Mouse (Mus musculus): ENCODE data around the gene Ntrk3. TPM values are rescaled to one million over a fixed set of nuclear protein-coding genes. Genes with fewer than 3 reads are reported as not detected.
A peak's percentile ranks its signal among the peaks of the same experiment; 100 is the strongest.

Ntrk3 gene
- polyA plus RNA-seq, 1 experiment from 2014 or later: 18.3 TPM

GRCm38 (mm10) chr7:78448841-78449240 is 289.0 kb downstream of the Ntrk3 start:
- Histone ChIP-seq H3K4me1 (replicated peaks) (no peaks in the 10 kb centered on the region), H3K9me3 (no peaks in the 10 kb centered on the region), H3K36me3 (peaks cover 8% of the 10 kb centered on the region; the same call in 1 of the 2 replicates), H3K9ac (replicated peaks) (no peak overlapping the region), H3K4me3 (replicated peaks) (no peak overlapping the region), H3K27ac (no peak overlapping the region), H3K4me2 (replicated peaks) (no peak overlapping the region), H3K27me3 (no peaks in the 10 kb centered on the region)
- ATAC-seq: no peak
- 88% methylated on average over 2 of the region's 2 CpGs for WGBS

- H3K9ac ChIP-seq (replicated peaks): no peak overlapping the region
- H3K4me2 ChIP-seq (replicated peaks): no peak overlapping the region
- 89% methylated on average over 5 of the region's 5 CpGs for WGBS
- H3K27ac ChIP-seq: no peak overlapping the region
- no peaks in the 10 kb centered on the region for H3K27me3 ChIP-seq
- H3K4me1 ChIP-seq (replicated peaks): no peaks in the 10 kb centered on the region
- no peak overlapping the region for H3K4me3 ChIP-seq (replicated peaks)
- H3K9me3 ChIP-seq: no peaks in the 10 kb centered on the region
- no peak for ATAC-seq
- peaks cover 3% of the 10 kb centered on the region; the same call in 1 of the 2 replicates for H3K36me3 ChIP-seq
Observed at GRCm38 (mm10) chr7:78443373-78444036, 294.3 kb downstream of the Ntrk3 start.

GRCm38 (mm10) chr7:78441706-78442105 is 296.1 kb downstream of the Ntrk3 start:
- H3K36me3 ChIP-seq: peaks cover 5% of the 10 kb centered on the region; the same call in 1 of the 2 replicates
- ATAC-seq: no peak
- H3K4me3 ChIP-seq (replicated peaks): no peak overlapping the region
- no peak overlapping the region for H3K4me2 ChIP-seq (replicated peaks)
- H3K9ac ChIP-seq (replicated peaks): no peak overlapping the region
- no peaks in the 10 kb centered on the region for H3K27me3 ChIP-seq
- H3K4me1 ChIP-seq (replicated peaks): no peaks in the 10 kb centered on the region
- H3K27ac ChIP-seq: no peak overlapping the region
- no peaks in the 10 kb centered on the region for H3K9me3 ChIP-seq

DNA sequence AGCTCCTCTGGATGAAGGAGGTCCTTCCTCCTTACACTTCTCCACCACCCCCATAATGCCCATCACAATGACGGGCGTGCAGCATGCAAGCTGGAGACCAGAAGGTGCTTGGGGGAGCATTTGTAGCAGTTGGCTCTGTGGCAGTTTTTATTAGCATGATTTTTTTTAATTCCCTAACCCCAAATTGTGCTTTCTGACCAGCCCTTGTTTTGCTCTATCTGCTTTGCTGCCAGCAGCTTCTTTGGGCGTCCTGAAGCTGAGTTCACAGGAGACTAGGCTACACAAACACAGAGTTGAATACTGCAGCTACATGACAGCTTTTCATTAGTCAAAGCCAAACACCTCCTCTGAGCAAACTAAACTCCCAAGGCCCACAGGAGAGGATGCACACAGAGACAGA is 296.9 kb downstream of the Ntrk3 start:
- H3K27ac ChIP-seq: no peak overlapping the region
- H3K9me3 ChIP-seq: no peaks in the 10 kb centered on the region
- no peaks in the 10 kb centered on the region for H3K4me1 ChIP-seq (replicated peaks)
- ATAC-seq: no peak
- no peak overlapping the region for H3K4me3 ChIP-seq (replicated peaks)
- no peak overlapping the region for H3K9ac ChIP-seq (replicated peaks)
- WGBS: 89% methylated on average over 3 of the region's 3 CpGs
- no peak overlapping the region for H3K4me2 ChIP-seq (replicated peaks)
- H3K36me3 ChIP-seq: peaks cover 7% of the 10 kb centered on the region; the same call in 1 of the 2 replicates
- H3K27me3 ChIP-seq: no peaks in the 10 kb centered on the region

- 85% methylated on average over 6 of the region's 6 CpGs for WGBS
- Histone ChIP-seq H3K4me3 (replicated peaks) (no peak overlapping the region), H3K9me3 (no peaks in the 10 kb centered on the region), H3K4me1 (replicated peaks) (no peaks in the 10 kb centered on the region), H3K4me2 (replicated peaks) (no peak overlapping the region), H3K27ac (no peak overlapping the region), H3K9ac (replicated peaks) (no peak overlapping the region), H3K27me3 (no peaks in the 10 kb centered on the region), H3K36me3 (peaks cover 6% of the 10 kb centered on the region; the same call in 1 of the 2 replicates)
- ATAC-seq: no peak
Observed at GRCm38 (mm10) chr7:78440476-78440875, 297.3 kb downstream of the Ntrk3 start.

GRCm38 (mm10) chr7:78439361-78440120 is 298.3 kb downstream of the Ntrk3 start:
- no peak overlapping the region for H3K4me2 ChIP-seq (replicated peaks)
- no peak for ATAC-seq

GRCm38 (mm10) chr7:78433617-78434144 is 304.1 kb downstream of the Ntrk3 start:
- Histone ChIP-seq H3K9ac (replicated peaks) (no peak overlapping the region), H3K4me1 (replicated peaks) (peaks cover 9% of the 10 kb centered on the region; the same call in 1 of the 2 replicates), H3K4me3 (replicated peaks) (no peak overlapping the region), H3K9me3 (no peaks in the 10 kb centered on the region), H3K27me3 (no peaks in the 10 kb centered on the region), H3K27ac (0 out of 2 replicates have a peak overlapping the region, but pooled peaks have one; percentile 6), H3K36me3 (0 out of 2 replicates have a peak, but pooled peaks cover 6% of the 10 kb centered on the region), H3K4me2 (replicated peaks) (no peak overlapping the region)
- ATAC-seq: peak; percentile 45; the same call in 1 of the 2 replicates
- 13% methylated on average over 5 of the region's 5 CpGs for WGBS

More at GRCm38 (mm10) chr7:78439361-78440120, 298.3 kb downstream of the Ntrk3 start:
- no peak overlapping the region for H3K9ac ChIP-seq (replicated peaks)
- no peaks in the 10 kb centered on the region for H3K4me1 ChIP-seq (replicated peaks)
- no peaks in the 10 kb centered on the region for H3K9me3 ChIP-seq
- no peaks in the 10 kb centered on the region for H3K27me3 ChIP-seq
- no peak overlapping the region for H3K27ac ChIP-seq
- no peak overlapping the region for H3K4me3 ChIP-seq (replicated peaks)
- 85% methylated on average over 9 of the region's 9 CpGs for WGBS
- 0 out of 2 replicates have a peak, but pooled peaks cover 3% of the 10 kb centered on the region for H3K36me3 ChIP-seq

GRCm38 (mm10) chr7:78431611-78432010 is 306.2 kb downstream of the Ntrk3 start:
- H3K4me1 ChIP-seq (replicated peaks): peaks cover 9% of the 10 kb centered on the region; the same call in 1 of the 2 replicates
- no peak for ATAC-seq
- no peak overlapping the region for H3K4me3 ChIP-seq (replicated peaks)
- no peak overlapping the region for H3K9ac ChIP-seq (replicated peaks)
- H3K36me3 ChIP-seq: 0 out of 2 replicates have a peak, but pooled peaks cover 3% of the 10 kb centered on the region
- no peak overlapping the region for H3K4me2 ChIP-seq (replicated peaks)
- 91% methylated on average over 4 of the region's 4 CpGs for WGBS
- H3K27ac ChIP-seq: no peak overlapping the region
- H3K9me3 ChIP-seq: no peaks in the 10 kb centered on the region
- no peaks in the 10 kb centered on the region for H3K27me3 ChIP-seq

DNA sequence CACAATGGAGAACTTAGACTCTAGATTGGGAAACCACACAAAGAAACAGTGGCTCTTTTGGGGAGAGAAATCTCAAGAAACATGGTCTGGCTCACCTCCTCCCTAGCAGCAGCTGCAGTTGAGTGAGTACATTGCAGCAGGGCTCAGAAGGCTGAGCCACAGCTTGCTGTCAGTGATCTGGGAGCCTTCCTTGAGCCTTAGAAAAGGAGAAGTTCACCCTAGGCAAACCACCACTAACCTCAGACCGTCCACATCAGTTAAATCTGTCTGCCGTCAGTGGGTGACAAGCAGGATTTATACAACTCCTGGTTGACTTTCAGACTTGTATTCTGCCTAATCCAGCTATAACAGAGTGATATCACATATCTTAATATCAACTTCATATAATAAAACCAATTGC is 325.6 kb downstream of the Ntrk3 start:
- H3K27me3 ChIP-seq: no peaks in the 10 kb centered on the region
- H3K27ac ChIP-seq: no peak overlapping the region
- no peak overlapping the region for H3K4me3 ChIP-seq (replicated peaks)
- no peaks in the 10 kb centered on the region for H3K9me3 ChIP-seq
- no peak for ATAC-seq
- 91% methylated on average over 2 of the region's 2 CpGs for WGBS
- H3K9ac ChIP-seq (replicated peaks): no peak overlapping the region
- no peak overlapping the region for H3K4me2 ChIP-seq (replicated peaks)
- H3K4me1 ChIP-seq (replicated peaks): no peaks in the 10 kb centered on the region
- H3K36me3 ChIP-seq: no peaks in the 10 kb centered on the region

- Histone ChIP-seq H3K36me3 (no peaks in the 10 kb centered on the region), H3K9ac (replicated peaks) (no peak overlapping the region), H3K27me3 (no peaks in the 10 kb centered on the region), H3K27ac (no peak overlapping the region), H3K9me3 (no peaks in the 10 kb centered on the region), H3K4me1 (replicated peaks) (no peaks in the 10 kb centered on the region), H3K4me3 (replicated peaks) (no peak overlapping the region), H3K4me2 (replicated peaks) (no peak overlapping the region)
- ATAC-seq: no peak
- 54% methylated on average over 5 of the region's 5 CpGs for WGBS
Observed at GRCm38 (mm10) chr7:78409970-78410369, 327.8 kb downstream of the Ntrk3 start.

DNA sequence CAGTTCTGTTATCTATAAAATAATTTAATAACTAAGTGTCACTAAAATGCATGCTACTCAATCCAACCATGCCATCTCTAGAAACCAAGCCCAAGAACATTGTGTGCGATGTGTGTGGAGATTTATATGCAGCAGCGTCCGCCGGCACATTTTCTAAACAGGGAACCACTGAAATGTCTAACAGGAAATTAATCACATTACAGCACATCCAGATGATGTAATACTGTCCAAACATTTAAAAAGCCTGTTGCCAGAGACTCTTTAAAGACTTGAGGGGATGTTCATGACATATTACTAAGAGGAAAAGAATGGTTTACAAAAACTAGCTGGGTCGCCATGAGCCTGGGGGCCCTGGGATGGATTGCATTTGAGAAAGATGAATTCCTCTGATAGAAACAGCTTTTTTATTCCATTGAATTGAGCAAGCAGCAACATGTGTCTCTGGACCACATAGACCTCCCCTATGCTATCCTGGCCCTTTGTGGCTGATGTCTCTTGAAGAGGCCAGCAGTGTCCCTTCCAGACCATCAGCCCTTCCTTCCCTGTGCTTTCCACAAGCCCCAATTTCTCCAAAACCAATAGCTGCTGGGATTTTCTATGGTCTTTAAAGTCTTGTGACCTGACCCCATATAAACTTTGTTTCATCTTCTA is 331.0 kb downstream of the Ntrk3 start:
- Histone ChIP-seq H3K27me3 (no peaks in the 10 kb centered on the region), H3K4me1 (replicated peaks) (no peaks in the 10 kb centered on the region), H3K36me3 (no peaks in the 10 kb centered on the region), H3K9ac (replicated peaks) (no peak overlapping the region), H3K9me3 (no peaks in the 10 kb centered on the region), H3K4me2 (replicated peaks) (no peak overlapping the region), H3K27ac (no peak overlapping the region), H3K4me3 (replicated peaks) (no peak overlapping the region)
- 96% methylated on average over 5 of the region's 5 CpGs for WGBS
- no peak for ATAC-seq

- WGBS: 96% methylated on average over 6 of the region's 6 CpGs
Observed at GRCm38 (mm10) chr7:78404481-78404880, 333.3 kb downstream of the Ntrk3 start.

More at GRCm38 (mm10) chr7:78404481-78404880, 333.3 kb downstream of the Ntrk3 start:
- no peaks in the 10 kb centered on the region for H3K4me1 ChIP-seq (replicated peaks)
- ATAC-seq: no peak
- no peaks in the 10 kb centered on the region for H3K9me3 ChIP-seq
- H3K27ac ChIP-seq: no peak overlapping the region
- no peaks in the 10 kb centered on the region for H3K36me3 ChIP-seq
- no peaks in the 10 kb centered on the region for H3K27me3 ChIP-seq
- H3K4me3 ChIP-seq (replicated peaks): no peak overlapping the region
- H3K9ac ChIP-seq (replicated peaks): no peak overlapping the region
- H3K4me2 ChIP-seq (replicated peaks): no peak overlapping the region
